Mouse (Mus musculus) liver, postnatal 0 days (tissue): ENCODE measurements at regions not wholly inside any gene's neighbourhood (a gene's known extent, or its start where the extent isn't known, plus 50 kb on each side); places are given as distances from the start of the nearest gene placed in this dataset.

Source experiments
- CTCF ChIP-seq: sonication (generic); IDR thresholded peaks from 2 replicates; pipeline ENCODE4 v1.5.1; 2016; ENCODE audit warnings: antibody characterized with exemption, low read depth
- EP300 ChIP-seq: IDR thresholded peaks from 2 replicates; pipeline ENCODE4 v1.6.1; 2016; ENCODE audit warnings: antibody characterized with exemption, low read depth, mild to moderate bottlenecking

- TF ChIP-seq CTCF: no peak
- no peak for TF ChIP-seq EP300
Measured at GRCm38 (mm10) chr8:11990024-11990423, 149.8 kb downstream of the Tex29 start.
